Mouse (Mus musculus) lung, embryonic 14.5 days (tissue): ENCODE data around the gene Irak3. TPM values are rescaled to one million over a fixed set of nuclear protein-coding genes. Genes with fewer than 3 reads are reported as not detected.

ENCODE experiments used
- ATAC-seq: fragments of 200-750 bp; cut with Nextera tagmentation; 2 replicates; pipeline ENCODE4 v1.8.0; 2017; ENCODE audit warnings: mild to moderate bottlenecking, moderate TSS enrichment, moderate library complexity; ENCODE audit not compliant: insufficient read depth
- DNase-seq: peaks from one replicate; pipeline ENCODE4 v3.0.0-alpha.2; 2015
- H3K27ac ChIP-seq: fragments of 300-500 bp; sonication (generic); 2 replicates; pipeline ENCODE4 v1.5.1; 2014; ENCODE audit warnings: low read depth, mild to moderate bottlenecking, moderate library complexity
- H3K27me3 ChIP-seq: fragments of 300-500 bp; sonication (generic); 2 replicates; pipeline ENCODE4 v1.6.1; 2014; ENCODE audit warnings: low read length, control low read depth; ENCODE audit not compliant: insufficient read depth
- H3K36me3 ChIP-seq: fragments of 300-500 bp; sonication (generic); 2 replicates; pipeline ENCODE4 v1.6.1; 2014; ENCODE audit warnings: control low read depth; ENCODE audit not compliant: insufficient read depth
- H3K4me1 ChIP-seq: fragments of 300-500 bp; sonication (generic); 2 replicates; pipeline ENCODE4 v1.6.1; 2014; ENCODE audit warnings: antibody characterized with exemption, control low read depth; ENCODE audit not compliant: insufficient read depth
- H3K4me2 ChIP-seq: fragments of 300-500 bp; sonication (generic); 2 replicates; pipeline ENCODE4 v1.6.1; 2014; ENCODE audit warnings: mild to moderate bottlenecking
- H3K4me3 ChIP-seq: fragments of 300-500 bp; sonication (generic); 2 replicates; pipeline ENCODE4 v1.5.1; 2014; ENCODE audit warnings: low read depth, low read length
- H3K9ac ChIP-seq: fragments of 300-500 bp; sonication (generic); 2 replicates; pipeline ENCODE4 v1.6.1; 2014
- H3K9me3 ChIP-seq: fragments of 300-500 bp; sonication (generic); 2 replicates; pipeline ENCODE4 v1.6.1; 2016; ENCODE audit warnings: low read depth, low read length, control low read depth
- CTCF ChIP-seq: IDR thresholded peaks from 2 replicates; pipeline ENCODE4 v1.5.1; 2016; ENCODE audit warnings: antibody characterized with exemption, low read depth
- WGBS: fragments of 180-500 bp; shearing (Covaris S2); extraction: QIAGEN DNeasy Blood & Tissue Kit; methylation state at CpG from one replicate; pipeline ENCODE4 v1.1.7; 2014; 5-methylcytosine and 5-hydroxymethylcytosine counted together
- polyA plus RNA-seq: library from polyadenylated mRNA; unstranded; fragments of >200 nt; fragmentation: Nextera tagmentation; extraction: Ambion mirVana; gene quantifications from 2 replicates; pipeline ENCODE4 v1.2.1, GENCODE M21; 2014

Gene Irak3
- polyA plus RNA-seq, 1 experiment from 2014 or later, result 0.70 TPM

DNA sequence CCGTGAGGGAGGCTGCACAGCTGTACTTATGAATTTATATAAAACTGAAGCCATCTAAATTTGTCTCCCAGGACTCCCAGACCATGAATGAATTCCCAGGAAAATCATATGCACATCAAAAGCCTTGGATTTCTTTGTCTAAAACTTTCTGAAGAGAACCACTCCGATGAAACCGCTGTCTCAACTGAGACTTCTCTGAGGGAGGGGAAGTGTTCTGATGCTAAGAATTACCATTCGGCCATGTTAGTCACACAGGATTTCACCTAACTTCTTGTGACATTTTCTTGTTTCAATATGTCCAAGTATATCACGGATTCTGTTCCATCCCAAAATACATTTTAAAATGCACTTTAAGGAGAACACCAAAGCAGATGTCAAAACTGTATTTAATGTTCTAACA, 32.1 kb downstream of the Irak3 start:
- no peak overlapping the region for H3K9ac ChIP-seq
- TF ChIP-seq CTCF, result no peak
- H3K36me3 ChIP-seq, result no peaks in the 10 kb centered on the region
- WGBS, result 72% methylated on average over 5 of the region's 5 CpGs
- H3K9me3 ChIP-seq, result no peaks in the 10 kb centered on the region
- no peak overlapping the region for H3K4me2 ChIP-seq
- DNase-seq (no peak), ATAC-seq (no peak)
- no peaks in the 10 kb centered on the region for H3K27me3 ChIP-seq
- no peak overlapping the region for H3K4me3 ChIP-seq
- no peaks in the 10 kb centered on the region for H3K4me1 ChIP-seq
- H3K27ac ChIP-seq, result no peak overlapping the region

DNA sequence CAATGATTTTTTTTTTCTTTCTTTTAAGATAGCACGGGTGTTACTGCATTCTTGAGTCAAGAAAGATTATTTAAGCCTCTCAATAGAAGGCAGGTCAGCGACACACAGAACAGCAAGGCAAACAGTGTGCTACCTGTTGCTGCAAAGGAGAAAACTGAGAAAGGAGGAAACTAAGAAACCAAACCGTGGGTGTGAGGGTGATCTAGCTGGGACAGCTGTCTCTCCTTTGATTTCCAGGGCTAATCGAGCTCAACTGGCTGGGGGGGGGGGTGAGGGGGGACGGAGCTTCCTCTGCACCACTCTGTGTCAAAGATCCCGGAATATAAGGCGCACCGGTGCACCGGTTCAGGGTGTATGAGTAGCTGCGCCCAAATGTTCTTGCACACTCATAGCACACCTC, 32.9 kb downstream of the Irak3 start:
- DNase-seq (no peak), ATAC-seq (no peak)
- peak overlapping the region; percentile 58 for H3K27ac ChIP-seq
- no peak for TF ChIP-seq CTCF
- WGBS, result 39% methylated on average over 10 of the region's 10 CpGs
- H3K4me1 ChIP-seq, result no peaks in the 10 kb centered on the region
- no peaks in the 10 kb centered on the region for H3K9me3 ChIP-seq
- no peaks in the 10 kb centered on the region for H3K27me3 ChIP-seq
- no peaks in the 10 kb centered on the region for H3K36me3 ChIP-seq
- 0 out of 2 replicates have a peak overlapping the region, but pooled peaks have one; percentile 3 for H3K4me2 ChIP-seq
- no peak overlapping the region for H3K4me3 ChIP-seq
- peak overlapping the region; percentile 26; the same call in 1 of the 2 replicates for H3K9ac ChIP-seq

DNA sequence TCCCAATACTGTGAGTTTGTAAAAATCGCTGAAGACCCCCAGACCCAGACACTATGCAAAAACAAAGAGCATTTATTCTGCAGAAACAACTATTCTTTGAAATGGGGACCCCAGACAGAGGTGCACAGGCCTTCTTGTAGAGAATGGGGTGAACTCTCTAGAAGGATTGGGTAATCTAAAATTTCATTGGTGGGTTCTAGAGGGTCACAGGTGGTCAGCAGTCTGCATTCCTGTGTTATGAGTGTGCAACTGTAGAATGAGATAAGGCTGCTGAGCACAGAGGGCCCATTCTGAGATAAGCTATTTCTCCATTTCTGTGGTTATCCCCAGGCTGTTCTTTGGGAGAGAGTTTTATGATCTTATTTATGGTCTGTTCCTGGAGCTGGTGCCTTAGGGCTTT, 33.9 kb downstream of the Irak3 start:
- no peaks in the 10 kb centered on the region for H3K9me3 ChIP-seq
- WGBS, result 78% methylated on average over 1 of the region's 1 CpGs
- H3K27me3 ChIP-seq, result no peaks in the 10 kb centered on the region
- H3K4me2 ChIP-seq, result no peak overlapping the region
- H3K36me3 ChIP-seq, result no peaks in the 10 kb centered on the region
- H3K27ac ChIP-seq, result no peak overlapping the region
- no peak overlapping the region for H3K9ac ChIP-seq
- no peaks in the 10 kb centered on the region for H3K4me1 ChIP-seq
- no peak overlapping the region for H3K4me3 ChIP-seq
- no peak for ATAC-seq
- TF ChIP-seq CTCF, result no peak
- DNase-seq, result peak; percentile 26

DNA sequence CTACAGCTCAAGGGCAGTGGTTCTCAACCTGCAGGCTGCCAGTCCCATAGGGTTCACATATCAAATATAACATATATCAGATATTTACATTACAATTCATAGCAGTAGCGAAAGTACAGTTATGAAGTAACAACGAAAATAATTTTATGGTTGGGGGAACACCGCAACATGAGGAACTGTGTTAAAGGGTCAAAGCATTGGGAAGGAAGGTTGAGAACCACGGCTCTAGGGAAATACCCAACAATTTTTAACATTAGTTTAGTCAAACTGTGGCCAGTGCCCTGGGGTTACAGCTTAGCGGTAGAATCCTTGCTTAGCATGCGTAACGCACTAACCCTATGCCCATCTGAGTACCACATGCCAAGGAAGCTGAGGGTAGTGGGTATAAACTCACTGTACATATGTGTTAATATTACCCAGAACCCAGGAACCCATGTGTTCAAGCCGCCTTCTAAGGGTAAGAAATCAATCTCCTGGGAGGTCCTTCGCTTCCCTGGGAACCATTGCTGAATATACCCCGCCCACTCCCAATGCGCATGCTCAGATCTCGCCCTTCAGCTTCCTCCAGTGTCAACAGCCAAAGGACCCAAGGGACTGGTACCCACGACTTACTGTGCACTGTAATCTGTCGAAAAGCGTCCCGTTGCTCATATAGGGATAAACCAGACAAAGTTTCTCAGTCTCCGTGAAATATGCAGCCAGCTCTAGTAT, 36.0 kb downstream of the Irak3 start:
- Histone ChIP-seq H3K4me3 (no peak overlapping the region), H3K4me2 (no peak overlapping the region), H3K36me3 (no peaks in the 10 kb centered on the region), H3K9ac (no peak overlapping the region), H3K4me1 (no peaks in the 10 kb centered on the region), H3K9me3 (no peaks in the 10 kb centered on the region), H3K27me3 (no peaks in the 10 kb centered on the region), H3K27ac (no peak overlapping the region)
- DNase-seq, result no peak
- no peak for TF ChIP-seq CTCF
- 84% methylated on average over 17 of the region's 17 CpGs for WGBS
- no peak for ATAC-seq

DNA sequence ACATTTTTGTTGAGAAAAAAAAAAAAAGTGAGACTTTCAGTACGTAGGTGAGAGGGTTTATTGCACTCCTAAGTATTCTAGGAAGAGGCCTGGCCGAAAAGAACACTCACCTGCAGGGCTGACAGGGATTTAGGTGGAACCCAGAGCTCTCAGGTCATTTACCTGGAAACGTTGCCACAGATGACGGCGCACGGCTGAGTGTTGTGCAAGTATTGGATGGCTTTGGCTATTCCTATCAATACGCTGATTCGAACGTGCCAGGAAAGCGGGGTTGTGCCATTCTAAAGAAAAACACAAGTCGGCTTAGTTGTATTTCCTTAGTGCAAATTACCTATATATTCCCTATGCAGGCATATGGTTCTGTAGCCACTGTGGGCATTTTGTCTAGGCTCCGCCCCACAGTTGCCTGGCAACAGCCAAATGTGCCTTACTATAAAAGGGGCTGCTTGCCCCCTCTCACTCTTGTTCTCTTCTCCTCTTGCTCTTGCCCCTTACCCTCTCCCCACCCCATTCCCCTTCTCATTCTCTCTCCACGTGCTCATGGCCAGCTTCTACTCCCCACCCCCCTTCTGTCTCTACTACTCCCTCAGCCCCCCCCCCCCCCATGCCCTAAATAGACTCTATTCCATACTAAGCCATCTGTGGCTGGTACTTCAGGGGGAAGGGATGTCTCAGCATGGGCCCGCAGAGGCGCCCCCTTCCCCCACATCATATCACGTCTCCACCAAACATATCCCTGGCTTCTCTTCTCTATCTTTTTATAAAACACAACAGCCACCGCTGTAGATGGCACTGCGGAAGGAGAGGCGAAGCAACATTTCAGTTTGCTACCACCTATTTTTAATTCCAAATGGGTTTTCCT, 36.8 kb downstream of the Irak3 start:
- no peaks in the 10 kb centered on the region for H3K36me3 ChIP-seq
- no peaks in the 10 kb centered on the region for H3K4me1 ChIP-seq
- H3K27me3 ChIP-seq, result no peaks in the 10 kb centered on the region
- ATAC-seq, result no peak
- no peak overlapping the region for H3K4me3 ChIP-seq
- DNase-seq, result no peak
- H3K27ac ChIP-seq, result no peak overlapping the region
- H3K9ac ChIP-seq, result no peak overlapping the region
- 87% methylated on average over 19 of the region's 19 CpGs for WGBS
- no peak for TF ChIP-seq CTCF
- no peaks in the 10 kb centered on the region for H3K9me3 ChIP-seq
- no peak overlapping the region for H3K4me2 ChIP-seq

DNA sequence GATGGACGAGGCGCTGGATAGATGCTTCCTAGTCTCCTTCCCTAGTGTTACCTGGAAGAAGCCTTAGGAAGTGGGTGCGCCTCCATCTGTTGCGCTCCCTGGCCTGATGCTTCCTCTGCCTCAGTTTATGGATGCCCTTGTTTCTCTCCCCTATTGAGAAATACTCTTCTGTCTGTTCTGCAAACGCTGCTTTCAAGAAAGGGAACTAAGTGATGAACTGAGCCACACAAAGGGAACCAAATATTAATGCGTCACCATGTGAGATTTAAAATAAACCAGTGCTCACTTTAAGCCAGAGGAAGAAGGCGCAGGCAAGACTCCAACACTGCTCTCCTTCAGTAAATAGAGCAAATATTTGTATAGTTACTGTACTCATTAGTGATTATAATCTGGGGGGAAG, 38.4 kb downstream of the Irak3 start:
- no peak for ATAC-seq
- 83% methylated on average over 7 of the region's 7 CpGs for WGBS
- H3K36me3 ChIP-seq, result no peaks in the 10 kb centered on the region
- no peak overlapping the region for H3K27ac ChIP-seq
- no peak overlapping the region for H3K4me3 ChIP-seq
- H3K4me2 ChIP-seq, result no peak overlapping the region
- no peak overlapping the region for H3K9ac ChIP-seq
- no peaks in the 10 kb centered on the region for H3K27me3 ChIP-seq
- no peak for TF ChIP-seq CTCF
- H3K4me1 ChIP-seq, result no peaks in the 10 kb centered on the region
- no peaks in the 10 kb centered on the region for H3K9me3 ChIP-seq
- no peak for DNase-seq

DNA sequence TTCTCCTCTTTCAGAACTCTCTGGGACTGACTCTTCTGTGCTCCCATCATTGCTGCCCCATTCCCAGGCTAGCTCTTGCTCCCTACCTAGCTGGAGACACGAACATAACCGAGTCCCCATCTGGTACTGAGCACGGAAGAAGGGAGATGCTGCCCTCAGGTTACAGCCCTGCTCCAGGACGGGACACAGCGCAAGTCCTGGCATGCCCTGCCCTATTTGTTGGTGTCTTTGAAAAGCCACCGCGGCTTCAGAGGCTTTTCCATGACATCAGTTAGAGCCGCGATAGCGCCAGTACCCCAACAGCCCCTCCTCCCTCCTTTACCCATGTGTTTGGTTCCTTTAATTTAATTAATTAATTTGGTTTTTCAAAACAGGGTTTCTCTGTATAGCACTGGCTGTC, 39.1 kb downstream of the Irak3 start:
- no peak overlapping the region for H3K4me2 ChIP-seq
- no peaks in the 10 kb centered on the region for H3K27me3 ChIP-seq
- no peak for TF ChIP-seq CTCF
- H3K27ac ChIP-seq, result no peak overlapping the region
- no peaks in the 10 kb centered on the region for H3K36me3 ChIP-seq
- WGBS, result 83% methylated on average over 10 of the region's 10 CpGs
- no peak overlapping the region for H3K4me3 ChIP-seq
- no peaks in the 10 kb centered on the region for H3K9me3 ChIP-seq
- no peak for ATAC-seq
- DNase-seq, result no peak
- no peaks in the 10 kb centered on the region for H3K4me1 ChIP-seq
- no peak overlapping the region for H3K9ac ChIP-seq
